Mouse (Mus musculus) liver (tissue): Measurements from ENCODE around the gene Foxe1.
A peak's percentile ranks its signal among the peaks of the same experiment; 100 is the strongest.

ENCODE experiments used
- DNase-seq: peaks from one replicate; pipeline ENCODE4 v3.0.0-alpha.2; 2020; ENCODE audit warnings: mixed read lengths

Gene Foxe1

GRCm38 (mm10) chr4:46343596-46344260 is at the start of gene Foxe1:
Foxe1 (plus strand) TSS chr4:46343609.
- no peak for DNase-seq

- DNase-seq = no peak
These were observed 39.3 kb upstream of the Foxe1 start for GRCm38 (mm10) chr4:46304071-46304470.

- peak; percentile 78 for DNase-seq
These were observed 38.5 kb upstream of the Foxe1 start for GRCm38 (mm10) chr4:46304757-46305384.

GRCm38 (mm10) chr4:46305436-46305835 is 38.0 kb upstream of the Foxe1 start:
- DNase-seq = no peak

- DNase-seq = no peak
These were observed 36.1 kb upstream of the Foxe1 start for GRCm38 (mm10) chr4:46307341-46307740.

GRCm38 (mm10) chr4:46307869-46308268 is 35.5 kb upstream of the Foxe1 start:
- no peak for DNase-seq

- DNase-seq = no peak
These were observed 31.8 kb upstream of the Foxe1 start for GRCm38 (mm10) chr4:46311631-46312030.

- DNase-seq = no peak
These were observed 21.5 kb upstream of the Foxe1 start for GRCm38 (mm10) chr4:46321730-46322389.

GRCm38 (mm10) chr4:46322715-46323114 is 20.7 kb upstream of the Foxe1 start:
- DNase-seq = no peak

- DNase-seq = no peak
These were observed 14.5 kb upstream of the Foxe1 start for GRCm38 (mm10) chr4:46328906-46329305.

GRCm38 (mm10) chr4:46335846-46336245 is 7.6 kb upstream of the Foxe1 start:
- no peak for DNase-seq

GRCm38 (mm10) chr4:46337990-46338389 is 5.4 kb upstream of the Foxe1 start:
- DNase-seq = no peak

GRCm38 (mm10) chr4:46339026-46339425 is 4.4 kb upstream of the Foxe1 start:
- no peak for DNase-seq

GRCm38 (mm10) chr4:46339584-46339983 is 3.8 kb upstream of the Foxe1 start:
- DNase-seq = no peak

- DNase-seq = no peak
These were observed 1.4 kb upstream of the Foxe1 start for GRCm38 (mm10) chr4:46341831-46342680.

GRCm38 (mm10) chr4:46342711-46343286 is 610 bp upstream of the Foxe1 start:
- no peak for DNase-seq

- peak; percentile 14 for DNase-seq
These were observed 879 bp downstream of the Foxe1 start for GRCm38 (mm10) chr4:46344288-46344687.

- DNase-seq = no peak
These were observed 1.8 kb downstream of the Foxe1 start for GRCm38 (mm10) chr4:46345056-46345772.

- no peak for DNase-seq
These were observed 2.3 kb downstream of the Foxe1 start for GRCm38 (mm10) chr4:46345773-46346100.

GRCm38 (mm10) chr4:46346221-46346620 is 2.8 kb downstream of the Foxe1 start:
- DNase-seq = no peak

- no peak for DNase-seq
These were observed 3.7 kb downstream of the Foxe1 start for GRCm38 (mm10) chr4:46347141-46347540.
